Mouse (Mus musculus): ENCODE measurements at regions not wholly inside any gene's neighbourhood (a gene's known extent, or its start where the extent isn't known, plus 50 kb on each side); places are given as distances from the start of the nearest gene placed in this dataset.

DNA sequence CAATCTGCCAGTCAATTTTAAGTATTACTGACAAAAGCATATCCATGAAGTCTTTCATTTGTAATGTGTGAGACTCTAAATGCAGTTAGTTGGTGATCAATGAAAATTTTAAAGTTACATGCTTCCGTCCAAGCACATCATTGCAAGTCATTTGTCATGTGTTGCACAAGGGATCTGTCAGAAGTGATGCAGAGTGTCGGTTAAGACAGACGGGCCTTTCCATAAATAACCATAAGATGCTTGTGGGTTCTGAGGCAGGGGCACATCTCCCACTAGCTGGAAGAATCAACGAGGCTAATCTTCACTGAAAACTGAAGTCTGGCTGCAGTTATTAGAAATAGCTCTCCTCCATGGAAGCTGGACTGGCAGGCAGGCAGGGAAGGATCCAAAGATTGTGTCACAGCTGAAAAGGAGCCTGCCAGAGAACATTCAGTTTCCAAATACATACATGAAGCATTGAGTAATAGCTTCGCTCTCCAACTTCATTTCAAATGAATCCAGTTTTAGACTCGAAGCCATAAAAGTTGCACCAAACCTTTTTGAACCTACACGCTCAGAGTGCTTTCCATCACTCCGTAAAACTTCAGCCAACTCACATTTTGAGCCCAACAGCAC is 241.8 kb downstream of the Gsdmc2 start:
- Histone ChIP-seq H3K27me3 (ENCODE audit: insufficient read depth, low read length) (no peaks in the 10 kb centered on the region), H3K9ac (no peak overlapping the region), H3K36me3 (ENCODE audit: insufficient read depth) (no peaks in the 10 kb centered on the region), H3K27ac (ENCODE audit: low read depth, low read length) (no peak overlapping the region), H3K4me1 (ENCODE audit: insufficient read depth) (no peaks in the 10 kb centered on the region), H3K4me2 (ENCODE audit: low read depth) (no peak overlapping the region), H3K4me3 (ENCODE audit: low read depth, low read length) (no peak overlapping the region), H3K9me3 (ENCODE audit: low read length) (no peaks in the 10 kb centered on the region)
- TF ChIP-seq CTCF (IDR thresholded peaks at IDR 0.05; ENCODE audit: low read depth) = no peak
- DNase-seq = no peak
- ATAC-seq = no peak
- 79% methylated on average over 8 of the region's 8 CpGs for WGBS

DNA sequence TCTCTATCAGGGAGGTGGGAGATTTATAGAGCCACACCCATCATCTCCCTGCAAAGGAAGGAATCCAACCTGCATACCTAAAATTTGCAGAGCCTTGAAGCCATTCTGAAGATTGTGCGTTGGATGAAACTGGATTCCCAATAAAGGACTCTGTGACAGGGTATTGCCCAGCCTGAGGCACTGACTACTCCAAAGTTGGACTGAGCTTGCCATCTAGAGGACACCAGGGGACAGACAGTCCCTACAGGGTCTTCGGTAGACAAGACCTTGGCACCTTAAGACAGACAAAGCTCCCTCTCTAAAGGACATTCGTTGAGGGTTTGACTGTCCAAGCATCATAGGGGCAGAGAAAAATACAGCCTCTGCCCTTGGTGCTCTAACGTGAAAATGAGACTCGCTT is 243.4 kb downstream of the Gsdmc2 start:
- Histone ChIP-seq H3K4me1 (ENCODE audit: insufficient read depth) (no peaks in the 10 kb centered on the region), H3K27ac (ENCODE audit: low read depth, low read length) (no peak overlapping the region), H3K4me2 (ENCODE audit: low read depth) (no peak overlapping the region), H3K36me3 (ENCODE audit: insufficient read depth) (no peaks in the 10 kb centered on the region), H3K9ac (no peak overlapping the region), H3K9me3 (ENCODE audit: low read length) (no peaks in the 10 kb centered on the region), H3K4me3 (ENCODE audit: low read depth, low read length) (no peak overlapping the region), H3K27me3 (ENCODE audit: insufficient read depth, low read length) (no peaks in the 10 kb centered on the region)
- peak; percentile 75 for TF ChIP-seq CTCF (IDR thresholded peaks at IDR 0.05; ENCODE audit: low read depth)
- peak; percentile 59 for DNase-seq
- ATAC-seq = peak; percentile 85
- WGBS = 47% methylated on average over 5 of the region's 5 CpGs

DNA sequence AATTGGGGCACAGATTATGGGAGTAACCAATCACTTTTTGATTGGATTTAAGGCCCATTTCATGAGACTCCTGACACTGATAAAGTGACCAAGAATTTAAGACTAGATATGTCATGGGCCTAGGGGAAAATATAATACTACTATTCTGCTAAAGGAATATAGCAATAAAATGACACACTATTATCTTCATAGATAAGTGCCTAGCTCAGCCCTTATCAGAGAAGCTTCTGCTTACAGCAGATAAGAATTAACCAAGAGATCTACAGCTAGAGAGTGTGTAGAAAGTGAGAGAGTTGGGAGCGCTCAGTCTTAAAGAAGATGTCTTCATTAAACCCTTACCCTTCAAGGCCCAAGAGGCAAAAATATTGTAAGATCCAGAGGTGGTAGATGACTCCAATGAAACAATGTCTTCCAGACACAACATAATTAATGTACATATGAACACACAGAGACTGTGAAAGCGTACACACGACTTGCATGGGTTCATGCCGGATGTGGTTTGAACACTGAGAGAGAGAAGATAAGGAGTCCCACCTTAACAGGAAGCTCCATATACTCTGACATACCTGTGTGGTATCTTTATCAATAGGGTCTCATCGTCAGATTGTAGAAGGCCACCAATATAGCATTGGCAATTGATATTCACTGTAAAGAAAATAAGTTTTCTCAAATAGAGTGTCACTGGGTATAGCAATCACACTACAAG is 252.1 kb downstream of the Gsdmc2 start:
- ATAC-seq = no peak
- H3K4me2 ChIP-seq (ENCODE audit: low read depth) = no peak overlapping the region
- no peak overlapping the region for H3K4me3 ChIP-seq (ENCODE audit: low read depth, low read length)
- no peaks in the 10 kb centered on the region for H3K9me3 ChIP-seq (ENCODE audit: low read length)
- H3K27ac ChIP-seq (ENCODE audit: low read depth, low read length) = no peak overlapping the region
- no peaks in the 10 kb centered on the region for H3K36me3 ChIP-seq (ENCODE audit: insufficient read depth)
- 92% methylated on average over 5 of the region's 5 CpGs for WGBS
- H3K4me1 ChIP-seq (ENCODE audit: insufficient read depth) = no peaks in the 10 kb centered on the region
- no peaks in the 10 kb centered on the region for H3K27me3 ChIP-seq (ENCODE audit: insufficient read depth, low read length)
- H3K9ac ChIP-seq = no peak overlapping the region
- DNase-seq = no peak
- TF ChIP-seq CTCF (IDR thresholded peaks at IDR 0.05; ENCODE audit: low read depth) = no peak

DNA sequence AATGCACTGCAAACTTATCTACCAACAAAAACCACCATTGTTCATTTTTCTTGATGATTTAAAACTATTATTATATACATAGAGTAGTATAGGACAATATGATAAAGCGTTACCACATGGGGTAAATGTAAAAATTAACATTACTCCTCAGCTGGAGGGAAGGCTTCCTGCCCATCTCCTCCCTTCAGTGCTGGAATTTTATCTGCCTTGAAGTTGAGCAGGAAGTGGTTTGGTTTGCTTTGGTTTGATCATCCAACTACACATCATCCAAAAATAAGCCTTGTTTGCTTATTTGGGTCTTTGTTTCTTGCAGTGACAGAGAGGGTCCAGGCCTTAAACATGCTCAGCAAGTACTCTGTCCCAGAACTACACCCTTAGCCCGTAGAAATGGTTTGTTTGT is 285.7 kb downstream of the Gsdmc2 start:
- WGBS = 82% methylated on average over 2 of the region's 2 CpGs
- Histone ChIP-seq H3K27ac (ENCODE audit: low read depth, low read length) (no peak overlapping the region), H3K4me2 (ENCODE audit: low read depth) (no peak overlapping the region), H3K4me1 (ENCODE audit: insufficient read depth) (no peaks in the 10 kb centered on the region), H3K9ac (no peak overlapping the region), H3K4me3 (ENCODE audit: low read depth, low read length) (no peak overlapping the region), H3K27me3 (ENCODE audit: insufficient read depth, low read length) (no peaks in the 10 kb centered on the region), H3K9me3 (ENCODE audit: low read length) (no peaks in the 10 kb centered on the region), H3K36me3 (ENCODE audit: insufficient read depth) (no peaks in the 10 kb centered on the region)
- no peak for ATAC-seq
- DNase-seq = no peak
- TF ChIP-seq CTCF (IDR thresholded peaks at IDR 0.05; ENCODE audit: low read depth) = no peak

DNA sequence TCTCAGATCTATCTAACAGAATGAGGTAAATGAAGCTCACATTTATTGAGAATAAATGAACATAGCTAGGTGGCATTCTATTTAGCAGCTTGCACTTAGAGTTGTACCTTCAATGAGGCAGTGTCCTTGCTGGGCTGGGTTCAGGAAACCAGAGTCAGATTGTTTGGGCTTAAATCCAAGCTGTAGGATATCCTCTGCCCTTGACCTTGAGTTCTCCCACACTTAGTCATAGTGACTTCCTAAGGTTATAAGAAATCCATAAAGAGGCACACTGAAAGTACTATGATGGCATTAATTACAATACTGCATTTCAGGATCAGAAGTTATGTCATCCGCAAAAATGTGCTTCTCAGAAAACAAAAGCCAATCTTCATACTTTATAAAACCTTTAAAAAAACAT is 286.3 kb downstream of the Gsdmc2 start:
- Histone ChIP-seq H3K27ac (ENCODE audit: low read depth, low read length) (no peak overlapping the region), H3K27me3 (ENCODE audit: insufficient read depth, low read length) (no peaks in the 10 kb centered on the region), H3K9ac (no peak overlapping the region), H3K9me3 (ENCODE audit: low read length) (no peaks in the 10 kb centered on the region), H3K4me1 (ENCODE audit: insufficient read depth) (no peaks in the 10 kb centered on the region), H3K4me2 (ENCODE audit: low read depth) (no peak overlapping the region), H3K4me3 (ENCODE audit: low read depth, low read length) (no peak overlapping the region), H3K36me3 (ENCODE audit: insufficient read depth) (no peaks in the 10 kb centered on the region)
- DNase-seq = no peak
- TF ChIP-seq CTCF (IDR thresholded peaks at IDR 0.05; ENCODE audit: low read depth) = no peak
- 82% methylated on average over 1 of the region's 1 CpGs for WGBS
- no peak for ATAC-seq

DNA sequence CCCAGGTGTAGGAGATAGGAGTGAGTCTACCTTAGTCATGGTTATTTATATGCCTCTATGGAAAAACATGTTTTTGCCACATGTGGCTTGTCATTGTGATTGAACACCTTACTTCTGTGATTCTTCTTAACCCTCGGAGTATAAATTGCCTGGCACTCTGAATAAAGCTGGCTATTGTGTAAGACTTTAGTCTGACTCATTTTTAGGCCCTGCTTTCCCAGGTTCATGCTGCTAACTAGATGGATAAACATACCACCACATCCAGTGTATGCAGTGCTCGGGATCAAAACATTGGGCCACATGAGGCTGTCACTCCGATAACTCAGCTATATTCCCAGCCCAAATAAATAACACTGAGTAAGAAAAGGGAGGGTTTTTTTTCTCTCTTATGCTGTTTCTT is 287.2 kb downstream of the Gsdmc2 start:
- WGBS = 77% methylated on average over 3 of the region's 3 CpGs
- Histone ChIP-seq H3K9ac (no peak overlapping the region), H3K9me3 (ENCODE audit: low read length) (no peaks in the 10 kb centered on the region), H3K27me3 (ENCODE audit: insufficient read depth, low read length) (no peaks in the 10 kb centered on the region), H3K27ac (ENCODE audit: low read depth, low read length) (no peak overlapping the region), H3K4me2 (ENCODE audit: low read depth) (no peak overlapping the region), H3K36me3 (ENCODE audit: insufficient read depth) (no peaks in the 10 kb centered on the region), H3K4me1 (ENCODE audit: insufficient read depth) (no peaks in the 10 kb centered on the region), H3K4me3 (ENCODE audit: low read depth, low read length) (no peak overlapping the region)
- no peak for TF ChIP-seq CTCF (IDR thresholded peaks at IDR 0.05; ENCODE audit: low read depth)
- ATAC-seq (no peak), DNase-seq (no peak)

DNA sequence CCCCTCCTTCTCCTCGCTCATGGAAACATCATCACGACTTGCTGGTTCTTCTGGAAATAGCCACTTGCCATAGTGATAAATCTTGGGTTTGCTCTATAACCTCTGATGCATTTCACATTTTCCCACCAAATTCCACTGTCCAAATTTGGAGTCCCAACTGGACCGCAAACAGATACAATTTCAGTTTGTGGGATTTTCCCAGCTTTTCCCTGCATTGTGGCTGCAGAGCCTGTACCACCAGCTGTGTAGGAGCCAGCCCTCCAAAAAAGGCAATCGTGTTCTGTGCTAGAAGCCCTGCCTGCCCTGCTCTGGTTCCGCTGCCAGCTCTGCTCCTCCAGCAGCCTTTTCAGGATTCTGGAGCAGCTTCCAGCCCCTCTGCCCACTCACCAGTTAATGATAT is 291.4 kb downstream of the Gsdmc2 start:
- no peak for TF ChIP-seq CTCF (IDR thresholded peaks at IDR 0.05; ENCODE audit: low read depth)
- no peak for DNase-seq
- 50% methylated on average over 5 of the region's 5 CpGs for WGBS

More for the DNA sequence above, 291.4 kb downstream of the Gsdmc2 start:
- no peaks in the 10 kb centered on the region for H3K27me3 ChIP-seq (ENCODE audit: insufficient read depth, low read length)
- no peaks in the 10 kb centered on the region for H3K36me3 ChIP-seq (ENCODE audit: insufficient read depth)
- ATAC-seq = no peak
- H3K4me2 ChIP-seq (ENCODE audit: low read depth) = no peak overlapping the region
- no peaks in the 10 kb centered on the region for H3K4me1 ChIP-seq (ENCODE audit: insufficient read depth)
- no peak overlapping the region for H3K27ac ChIP-seq (ENCODE audit: low read depth, low read length)
- H3K9me3 ChIP-seq (ENCODE audit: low read length) = no peaks in the 10 kb centered on the region
- H3K9ac ChIP-seq = no peak overlapping the region
- H3K4me3 ChIP-seq (ENCODE audit: low read depth, low read length) = no peak overlapping the region
